Mouse (Mus musculus): ENCODE measurements around the gene Wnt3. TPM values are rescaled to one million over a fixed set of nuclear protein-coding genes. Genes with fewer than 3 reads are reported as not detected.

Gene Wnt3
- polyA plus RNA-seq, 1 experiment from 2014 or later, result 0.49 TPM

DNA sequence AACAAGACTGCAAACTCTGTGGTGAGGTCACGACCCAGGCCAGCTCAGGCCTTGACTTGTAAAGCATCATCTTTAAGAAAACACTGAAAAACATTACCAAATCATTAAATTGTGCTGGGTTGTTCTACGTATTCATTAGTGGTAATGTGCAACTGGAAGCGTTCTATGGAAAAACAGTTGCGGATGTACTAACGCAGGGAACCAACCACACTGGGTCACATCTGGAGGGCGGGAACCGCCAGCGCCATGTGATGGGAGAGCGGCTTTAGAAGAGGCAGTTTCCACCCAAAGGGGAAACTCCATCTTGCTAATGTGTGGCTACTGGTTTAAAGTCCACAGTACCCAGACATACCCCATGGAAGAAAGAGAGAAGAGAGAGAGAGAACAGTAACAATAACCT is 56.5 kb downstream of the Wnt3 start:
- ATAC-seq (no peak), DNase-seq (ENCODE audit: low spot score) (no peak)
- TF ChIP-seq EP300 (IDR thresholded peaks at IDR 0.05) (no peak), CTCF (IDR thresholded peaks at IDR 0.05) (no peak)
- Histone ChIP-seq H3K36me3 (ENCODE audit: insufficient read depth, low read length) (peaks cover 9% of the 10 kb centered on the region; the same call in 1 of the 2 replicates), H3K4me3 (ENCODE audit: low read depth, low read length) (no peak overlapping the region), H3K4me2 (replicated peaks; ENCODE audit: low read depth, low read length) (no peak overlapping the region), H3K9ac (replicated peaks; ENCODE audit: low read depth) (no peak overlapping the region), H3K27ac (ENCODE audit: low read length) (no peak overlapping the region), H3K4me1 (ENCODE audit: insufficient read depth, low read depth, low read length) (no peaks in the 10 kb centered on the region), H3K27me3 (replicated peaks; ENCODE audit: insufficient read depth, low read length) (no peaks in the 10 kb centered on the region), H3K9me3 (ENCODE audit: low read length) (no peaks in the 10 kb centered on the region)
- 91% methylated on average over 9 of the region's 9 CpGs for WGBS

- DNase-seq (ENCODE audit: low spot score) (no peak), ATAC-seq (no peak)
- no peaks in the 10 kb centered on the region for H3K9me3 ChIP-seq (ENCODE audit: low read length)
- 93% methylated on average over 3 of the region's 3 CpGs for whole genome bisulfite sequencing
- no peak overlapping the region for H3K4me2 ChIP-seq (replicated peaks; ENCODE audit: low read depth, low read length)
- no peak overlapping the region for H3K9ac ChIP-seq (replicated peaks; ENCODE audit: low read depth)
- no peak overlapping the region for H3K27ac ChIP-seq (ENCODE audit: low read length)
- H3K36me3 ChIP-seq (ENCODE audit: insufficient read depth, low read length), result no peaks in the 10 kb centered on the region
- no peak overlapping the region for H3K4me3 ChIP-seq (ENCODE audit: low read depth, low read length)
- H3K4me1 ChIP-seq (ENCODE audit: insufficient read depth, low read depth, low read length), result no peaks in the 10 kb centered on the region
- TF ChIP-seq CTCF (IDR thresholded peaks at IDR 0.05) (no peak), EP300 (IDR thresholded peaks at IDR 0.05) (no peak)
- no peaks in the 10 kb centered on the region for H3K27me3 ChIP-seq (replicated peaks; ENCODE audit: insufficient read depth, low read length)
Observed at GRCm38 (mm10) chr11:103831766-103832165, 57.8 kb downstream of the Wnt3 start.

GRCm38 (mm10) chr11:103832331-103832730 is 58.4 kb downstream of the Wnt3 start:
- H3K4me3 ChIP-seq (ENCODE audit: low read depth, low read length), result no peak overlapping the region
- TF ChIP-seq EP300 (IDR thresholded peaks at IDR 0.05), result no peak
- TF ChIP-seq CTCF (IDR thresholded peaks at IDR 0.05), result no peak
- DNase-seq (ENCODE audit: low spot score) (no peak), ATAC-seq (no peak)
- H3K9ac ChIP-seq (replicated peaks; ENCODE audit: low read depth), result no peak overlapping the region
- H3K27ac ChIP-seq (ENCODE audit: low read length), result no peak overlapping the region
- no peaks in the 10 kb centered on the region for H3K4me1 ChIP-seq (ENCODE audit: insufficient read depth, low read depth, low read length)
- no peaks in the 10 kb centered on the region for H3K9me3 ChIP-seq (ENCODE audit: low read length)
- no peaks in the 10 kb centered on the region for H3K27me3 ChIP-seq (replicated peaks; ENCODE audit: insufficient read depth, low read length)
- H3K36me3 ChIP-seq (ENCODE audit: insufficient read depth, low read length), result no peaks in the 10 kb centered on the region
- no peak overlapping the region for H3K4me2 ChIP-seq (replicated peaks; ENCODE audit: low read depth, low read length)
- 86% methylated on average over 4 of the region's 4 CpGs for WGBS

GRCm38 (mm10) chr11:103838955-103839354 is 65.0 kb downstream of the Wnt3 start:
- no peaks in the 10 kb centered on the region for H3K4me1 ChIP-seq (ENCODE audit: insufficient read depth, low read depth, low read length)
- ATAC-seq, result no peak
- WGBS, result 66% methylated on average over 2 of the region's 2 CpGs

DNA sequence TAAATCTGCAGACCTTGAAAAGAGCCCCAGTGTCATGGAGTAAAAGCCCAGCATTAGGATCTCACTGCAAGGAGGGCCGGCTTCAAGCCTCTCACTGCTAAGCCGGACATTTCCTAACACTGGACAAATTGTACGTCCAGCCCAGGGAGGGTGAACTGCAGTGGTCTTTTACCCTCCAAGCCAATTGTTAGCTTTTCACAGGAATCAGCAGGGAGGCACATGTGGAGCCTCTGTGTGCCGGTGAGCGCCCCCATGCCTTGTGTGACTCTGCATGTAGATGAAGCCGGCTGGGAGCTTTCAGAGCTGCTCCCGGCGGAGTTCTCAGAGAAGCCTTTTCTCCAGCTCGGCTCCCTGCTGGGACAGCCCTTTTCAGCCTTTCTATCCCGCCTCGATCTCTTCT is 66.9 kb downstream of the Wnt3 start:
- H3K36me3 ChIP-seq (ENCODE audit: insufficient read depth, low read length), result no peaks in the 10 kb centered on the region
- no peak overlapping the region for H3K4me3 ChIP-seq (ENCODE audit: low read depth, low read length)
- DNase-seq (ENCODE audit: low spot score) (no peak), ATAC-seq (no peak)
- H3K4me2 ChIP-seq (replicated peaks; ENCODE audit: low read depth, low read length), result no peak overlapping the region
- H3K4me1 ChIP-seq (ENCODE audit: insufficient read depth, low read depth, low read length), result no peaks in the 10 kb centered on the region
- H3K27ac ChIP-seq (ENCODE audit: low read length), result no peak overlapping the region
- no peak for TF ChIP-seq CTCF (IDR thresholded peaks at IDR 0.05)
- no peak for TF ChIP-seq EP300 (IDR thresholded peaks at IDR 0.05)
- WGBS, result 45% methylated on average over 11 of the region's 11 CpGs
- no peaks in the 10 kb centered on the region for H3K27me3 ChIP-seq (replicated peaks; ENCODE audit: insufficient read depth, low read length)
- H3K9me3 ChIP-seq (ENCODE audit: low read length), result no peaks in the 10 kb centered on the region
- H3K9ac ChIP-seq (replicated peaks; ENCODE audit: low read depth), result no peak overlapping the region

More at GRCm38 (mm10) chr11:103838955-103839354, 65.0 kb downstream of the Wnt3 start:
- DNase-seq (ENCODE audit: low spot score), result no peak
- H3K4me2 ChIP-seq (replicated peaks; ENCODE audit: low read depth, low read length), result no peak overlapping the region
- no peaks in the 10 kb centered on the region for H3K27me3 ChIP-seq (replicated peaks; ENCODE audit: insufficient read depth, low read length)
- TF ChIP-seq CTCF (IDR thresholded peaks at IDR 0.05), result no peak
- TF ChIP-seq EP300 (IDR thresholded peaks at IDR 0.05), result no peak
- no peak overlapping the region for H3K9ac ChIP-seq (replicated peaks; ENCODE audit: low read depth)
- no peaks in the 10 kb centered on the region for H3K9me3 ChIP-seq (ENCODE audit: low read length)
- no peaks in the 10 kb centered on the region for H3K36me3 ChIP-seq (ENCODE audit: insufficient read depth, low read length)
- no peak overlapping the region for H3K4me3 ChIP-seq (ENCODE audit: low read depth, low read length)
- no peak overlapping the region for H3K27ac ChIP-seq (ENCODE audit: low read length)

DNA sequence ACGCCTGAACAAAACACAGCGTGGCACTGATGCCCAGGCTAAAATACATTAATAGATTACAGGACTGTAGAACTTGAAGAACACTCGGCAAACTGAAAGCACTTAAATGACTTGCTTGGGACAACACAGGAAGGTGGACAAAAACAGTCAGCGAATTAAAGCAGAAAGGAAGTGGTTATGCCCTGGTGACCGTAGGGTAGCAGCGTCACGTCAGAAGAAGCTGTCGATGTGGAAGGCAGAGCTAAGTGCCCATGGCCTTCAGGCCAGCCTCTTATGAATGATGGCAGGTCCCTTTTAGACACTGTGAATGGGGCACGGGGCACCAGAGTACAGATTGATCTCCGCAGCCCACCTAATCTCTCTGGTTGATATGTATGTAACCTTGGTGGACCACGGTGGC is 74.3 kb downstream of the Wnt3 start:
- H3K27me3 ChIP-seq (replicated peaks; ENCODE audit: insufficient read depth, low read length), result no peaks in the 10 kb centered on the region
- no peak for ATAC-seq
- H3K9me3 ChIP-seq (ENCODE audit: low read length), result no peaks in the 10 kb centered on the region
- TF ChIP-seq EP300 (IDR thresholded peaks at IDR 0.05) (no peak), CTCF (IDR thresholded peaks at IDR 0.05) (no peak)
- no peak overlapping the region for H3K4me2 ChIP-seq (replicated peaks; ENCODE audit: low read depth, low read length)
- WGBS, result 89% methylated on average over 11 of the region's 11 CpGs
- no peak overlapping the region for H3K9ac ChIP-seq (replicated peaks; ENCODE audit: low read depth)
- H3K27ac ChIP-seq (ENCODE audit: low read length), result no peak overlapping the region
- no peak overlapping the region for H3K4me3 ChIP-seq (ENCODE audit: low read depth, low read length)
- no peaks in the 10 kb centered on the region for H3K4me1 ChIP-seq (ENCODE audit: insufficient read depth, low read depth, low read length)
- no peaks in the 10 kb centered on the region; the same call in 1 of the 2 replicates for H3K36me3 ChIP-seq (ENCODE audit: insufficient read depth, low read length)
- DNase-seq (ENCODE audit: low spot score), result no peak

Measured in lung, postnatal 0 days (tissue).